Mouse (Mus musculus) ES-Bruce4 (cell line): Measurements from ENCODE around the gene Gm5485.

Experiments used
- CTCF ChIP-seq: IDR thresholded peaks from one replicate; pipeline ENCODE4 v1.8.1; 2011; ENCODE audit warnings: low read depth, low read length
- EP300 ChIP-seq: IDR thresholded peaks from 2 replicates; pipeline ENCODE4 v1.6.1; 2011; ENCODE audit warnings: low read depth, low read length; ENCODE audit not compliant: insufficient read depth

- TF ChIP-seq CTCF, result no peak
- no peak for TF ChIP-seq EP300
These were observed 25.2 kb downstream of the Gm5485 start for GRCm38 (mm10) chr16:48386982-48387381.
